Mouse (Mus musculus) MEL (cell line): Measurements from ENCODE around the gene Col4a4.

Source experiments
- CTCF ChIP-seq, 3 experiments: IDR thresholded peaks in 2 of 3; conservative IDR thresholded peaks in 1 of 3; 2 replicates each; pipeline ENCODE4 v1.5.1; 2011 to 2012; ENCODE audit warnings: low read length in 3 of 3, low read depth in 2 of 3, mild to moderate bottlenecking in 2 of 3, improper control_type of control experiment in 1 of 3, inconsistent platforms in 1 of 3, mixed read lengths in 1 of 3, moderate library complexity in 1 of 3; ENCODE audit not compliant: control insufficient read depth in 1 of 3, insufficient read depth in 1 of 3, poor library complexity in 1 of 3, severe bottlenecking in 1 of 3
- EP300 ChIP-seq, 2 experiments: IDR thresholded peaks; 2 replicates each; pipeline ENCODE4 v1.6.1; 2011; ENCODE audit warnings: improper control_type of control experiment in 2 of 2, low read length in 2 of 2, low read depth in 1 of 2, mild to moderate bottlenecking in 1 of 2
- HCFC1 ChIP-seq: IDR thresholded peaks from 2 replicates; pipeline ENCODE4 v1.6.1; 2012; ENCODE audit warnings: low read depth, mild to moderate bottlenecking, inconsistent platforms, low read length, improper control_type of control experiment, moderate library complexity
- POLR2A ChIP-seq, 2 experiments: IDR thresholded peaks; 2 replicates each; pipeline ENCODE4 v1.6.1; 2011 to 2012; ENCODE audit warnings: low read length in 2 of 2, mild to moderate bottlenecking in 2 of 2, control low read depth in 1 of 2, improper control_type of control experiment in 1 of 2, low read depth in 1 of 2, moderate library complexity in 1 of 2; ENCODE audit not compliant: control insufficient read depth in 1 of 2, insufficient read depth in 1 of 2, poor library complexity in 1 of 2
- RCOR1 ChIP-seq: IDR thresholded peaks from 2 replicates; pipeline ENCODE4 v1.6.1; 2012; ENCODE audit warnings: low read depth, mild to moderate bottlenecking, inconsistent platforms, low read length, improper control_type of control experiment
- USF1 ChIP-seq: IDR thresholded peaks from 2 replicates; pipeline ENCODE4 v1.6.1; 2014; ENCODE audit warnings: low read depth, mild to moderate bottlenecking, inconsistent platforms, low read length, improper control_type of control experiment, moderate library complexity

DNA sequence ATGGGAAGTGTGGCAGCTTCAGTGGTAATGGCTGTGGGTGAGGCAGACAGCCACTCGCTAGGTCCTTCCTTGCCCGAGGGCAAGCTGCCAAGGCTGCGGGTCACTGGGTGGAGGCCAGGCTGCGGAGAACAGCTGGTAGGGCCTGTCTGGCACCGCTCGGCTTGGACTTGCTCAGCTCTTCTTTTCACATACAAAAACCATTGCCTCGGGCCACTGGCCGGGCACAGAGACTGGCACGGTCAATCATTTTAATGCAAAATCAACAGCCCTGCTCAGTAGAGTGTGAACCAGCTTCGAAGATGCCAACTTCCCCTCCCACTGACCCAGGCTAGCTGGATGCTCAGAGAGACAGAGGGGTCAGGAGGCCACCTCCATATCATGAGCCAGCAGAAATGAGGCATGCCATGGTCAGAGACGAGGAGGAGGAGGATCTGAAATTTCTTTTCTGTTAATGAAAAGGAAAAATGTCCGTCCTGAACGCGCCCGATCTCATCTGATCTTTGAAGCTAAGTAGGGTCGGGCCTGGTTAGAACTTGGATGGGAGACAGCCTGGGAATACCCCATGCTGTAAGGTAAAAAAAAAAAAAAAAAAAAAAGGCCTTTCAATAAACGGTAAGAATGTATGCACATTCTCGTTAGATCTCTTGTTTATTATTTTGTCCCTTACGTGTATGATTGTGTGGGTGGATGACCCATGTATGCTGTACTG, 48.0 kb upstream of the Col4a4 start:
- TF ChIP-seq POLR2A (IDR thresholded peaks at IDR 0.05; ENCODE audit: control insufficient read depth in 1 of 2, insufficient read depth in 1 of 2, low read depth in 1 of 2, low read length in 2 of 2, poor library complexity in 1 of 2) (no peak), HCFC1 (no peak), RCOR1 (no peak), CTCF (IDR thresholded peaks at IDR 0.05 in 2 of 3, conservative IDR thresholded peaks at IDR 0.05 in 1 of 3; ENCODE audit: control insufficient read depth in 1 of 3, insufficient read depth in 1 of 3, low read depth in 2 of 3, low read length in 3 of 3, poor library complexity in 1 of 3, severe bottlenecking in 1 of 3) (no peak), EP300 (IDR thresholded peaks at IDR 0.05; ENCODE audit: low read depth in 1 of 2, low read length in 2 of 2) (peak in 1 of 2 experiments; percentile 37; a peak in 2 of 4 replicates), USF1 (no peak)
